Mouse (Mus musculus) heart, embryonic 10.5 days (tissue): Measurements from ENCODE around the gene Fibcd1. TPM values are rescaled to one million over a fixed set of nuclear protein-coding genes. Genes with fewer than 3 reads are reported as not detected.

ENCODE experiments used
- DNase-seq: peaks from one replicate; pipeline ENCODE4 v3.0.0-alpha.2; 2017; ENCODE audit warnings: low spot score
- H3K27ac ChIP-seq: fragments of 300-500 bp; sonication (generic); 2 replicates; pipeline ENCODE4 v1.5.1; 2016; ENCODE audit warnings: mild to moderate bottlenecking
- H3K27me3 ChIP-seq: fragments of 300-500 bp; sonication (generic); 2 replicates; pipeline ENCODE4 v1.6.1; 2016; ENCODE audit warnings: mild to moderate bottlenecking; ENCODE audit not compliant: poor library complexity, insufficient read depth, severe bottlenecking
- H3K36me3 ChIP-seq: fragments of 300-500 bp; sonication (generic); 2 replicates; pipeline ENCODE4 v1.6.1; 2016; ENCODE audit warnings: mild to moderate bottlenecking, moderate library complexity
- H3K4me1 ChIP-seq: fragments of 300-500 bp; sonication (generic); 2 replicates; pipeline ENCODE4 v1.6.1; 2016; ENCODE audit warnings: mild to moderate bottlenecking
- H3K4me3 ChIP-seq: fragments of 300-500 bp; sonication (generic); 2 replicates; pipeline ENCODE4 v1.5.1; 2016; ENCODE audit warnings: mild to moderate bottlenecking, moderate library complexity
- H3K9me3 ChIP-seq: fragments of 300-500 bp; sonication (generic); 2 replicates; pipeline ENCODE4 v1.6.1; 2016; ENCODE audit warnings: mild to moderate bottlenecking, moderate library complexity
- WGBS: fragments of 180-500 bp; shearing (Covaris S2); methylation state at CpG from one replicate; pipeline ENCODE4 v1.1.7; 2016; 5-methylcytosine and 5-hydroxymethylcytosine counted together
- polyA plus RNA-seq: library from polyadenylated mRNA; unstranded; fragments of >200 nt; fragmentation: Nextera tagmentation; extraction: Ambion mirVana; gene quantifications from 2 replicates; pipeline ENCODE4 v1.2.1, GENCODE M21; 2016

Gene Fibcd1
- 0.12 and 0.36 TPM in 2 replicates for polyA plus RNA-seq

DNA sequence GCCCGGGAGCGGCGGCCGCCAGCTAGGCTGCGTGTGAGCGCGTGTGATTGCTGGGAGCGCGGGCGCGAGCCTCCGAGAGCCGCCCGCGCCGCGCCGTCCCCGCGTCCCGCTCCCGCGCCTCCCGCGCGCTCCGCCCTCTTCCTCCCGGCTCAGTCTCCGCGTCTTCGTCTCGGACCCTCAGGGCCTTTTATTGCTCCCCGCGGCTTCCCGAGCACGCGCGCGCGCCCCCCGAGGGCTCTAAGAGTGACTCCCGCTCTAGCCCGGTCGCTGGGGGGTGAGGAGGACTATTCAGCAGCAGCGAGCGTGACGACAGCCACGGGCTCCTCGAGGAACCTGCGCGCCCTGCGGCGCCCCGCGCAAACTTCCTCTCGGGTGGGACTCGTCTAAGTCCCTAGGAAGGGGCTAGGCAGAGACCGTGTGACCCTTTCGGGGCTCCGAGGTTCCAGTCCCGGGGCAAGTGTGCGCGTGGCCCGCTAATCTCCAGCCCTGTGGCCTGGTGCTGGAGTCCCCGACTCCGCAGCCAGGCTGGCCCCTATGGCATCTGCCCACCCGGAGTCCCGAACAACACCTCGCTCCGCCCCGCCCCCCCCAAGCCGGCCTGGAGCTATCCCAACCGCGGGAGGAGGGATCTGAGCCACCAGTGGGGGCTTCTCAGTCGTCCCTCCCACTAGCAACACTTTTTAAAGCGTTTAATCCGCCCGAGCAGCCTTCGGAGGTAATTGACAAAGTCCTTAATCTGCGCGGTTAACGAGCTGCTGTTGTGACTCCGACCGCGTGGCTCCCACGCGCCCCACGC, at the start of gene Fibcd1:
Fibcd1 (minus strand) TSS at position 110 of the 796 bp plus-strand sequence.
- H3K36me3 ChIP-seq, result no peaks in the 10 kb centered on the region
- under 1% methylated on average over 88 of the region's 88 CpGs for WGBS
- peaks cover 31% of the 10 kb centered on the region for H3K4me1 ChIP-seq
- H3K9me3 ChIP-seq, result no peaks in the 10 kb centered on the region
- DNase-seq, result no peak
- peak within 1 kb of the TSS; percentile 69 for H3K4me3 ChIP-seq
- H3K27me3 ChIP-seq, result peaks cover 74% of the 10 kb centered on the region
- H3K27ac ChIP-seq, result peak within 1 kb of the TSS; percentile 48

DNA sequence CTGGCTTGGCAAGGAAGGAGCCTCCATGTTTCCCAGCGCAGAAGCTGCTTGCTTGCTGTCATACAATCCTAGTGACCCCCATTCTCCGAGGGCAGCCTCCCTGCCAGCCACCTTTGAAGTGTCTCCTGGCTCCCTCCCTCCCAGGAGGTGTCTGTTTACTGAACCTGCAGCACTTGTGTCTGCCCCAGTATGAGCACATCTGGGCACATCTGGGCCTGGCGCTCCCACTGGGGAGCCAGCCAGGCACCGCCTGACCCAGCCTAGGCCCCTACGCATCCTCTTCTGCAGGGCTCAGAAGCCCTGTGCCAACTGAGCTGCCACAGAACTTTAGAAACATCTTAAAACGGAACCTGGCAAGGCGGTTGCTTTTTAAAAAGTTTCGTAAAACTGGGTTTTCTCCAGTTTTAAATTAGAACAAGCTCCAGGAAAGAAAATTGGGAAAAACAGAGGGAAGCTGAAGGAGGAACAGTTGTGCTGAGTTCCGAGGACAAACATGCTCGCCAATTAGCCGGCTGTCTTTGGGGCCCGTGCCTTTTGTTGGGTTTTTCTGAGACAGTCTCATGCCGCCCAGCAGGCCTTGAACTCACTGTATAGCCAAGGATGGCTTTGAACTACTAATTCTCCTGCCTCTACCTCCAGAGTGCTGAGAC, 48.5 kb upstream of the Fibcd1 start:
- WGBS, result 57% methylated on average over 13 of the region's 13 CpGs
- no peaks in the 10 kb centered on the region for H3K36me3 ChIP-seq
- no peak overlapping the region; the same call in 1 of the 2 replicates for H3K27ac ChIP-seq
- DNase-seq, result no peak
- no peaks in the 10 kb centered on the region for H3K9me3 ChIP-seq
- H3K4me1 ChIP-seq, result peaks cover 11% of the 10 kb centered on the region; the same call in 1 of the 2 replicates
- H3K27me3 ChIP-seq, result peaks cover 27% of the 10 kb centered on the region
- no peak overlapping the region for H3K4me3 ChIP-seq

DNA sequence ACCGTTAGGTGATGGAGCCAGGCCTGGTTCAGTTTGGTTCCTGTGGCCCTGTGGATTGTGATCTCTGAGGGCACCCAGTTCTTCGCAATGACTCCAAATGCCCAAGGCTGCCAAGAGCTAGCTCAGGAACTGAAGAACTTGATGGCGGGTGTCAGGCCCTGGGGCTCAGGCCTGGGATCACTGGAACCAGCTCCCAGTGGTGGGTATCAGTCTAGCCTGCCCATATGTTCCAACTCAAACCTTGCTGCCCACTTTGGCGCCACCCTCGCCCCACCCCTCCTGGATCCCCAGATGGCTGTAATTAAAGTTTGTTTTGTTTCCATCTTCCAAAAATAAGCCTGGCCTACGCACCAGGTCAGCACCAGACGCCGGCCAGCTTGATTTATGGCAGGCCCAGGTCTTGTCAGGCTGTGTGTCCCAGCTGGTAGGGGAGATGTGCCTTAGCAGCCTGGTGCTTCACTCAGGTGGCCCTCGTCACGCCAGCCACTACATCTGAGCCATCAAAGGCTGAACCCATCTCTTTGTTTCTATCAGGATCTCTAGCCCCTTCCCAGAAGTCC, 47.4 kb upstream of the Fibcd1 start:
- no peak for DNase-seq
- H3K36me3 ChIP-seq, result no peaks in the 10 kb centered on the region
- H3K9me3 ChIP-seq, result no peaks in the 10 kb centered on the region
- WGBS, result 72% methylated on average over 10 of the region's 10 CpGs
- H3K4me1 ChIP-seq, result peaks cover 11% of the 10 kb centered on the region; the same call in 1 of the 2 replicates
- no peak overlapping the region for H3K4me3 ChIP-seq
- H3K27ac ChIP-seq, result no peak overlapping the region; the same call in 1 of the 2 replicates
- H3K27me3 ChIP-seq, result peaks cover 38% of the 10 kb centered on the region

DNA sequence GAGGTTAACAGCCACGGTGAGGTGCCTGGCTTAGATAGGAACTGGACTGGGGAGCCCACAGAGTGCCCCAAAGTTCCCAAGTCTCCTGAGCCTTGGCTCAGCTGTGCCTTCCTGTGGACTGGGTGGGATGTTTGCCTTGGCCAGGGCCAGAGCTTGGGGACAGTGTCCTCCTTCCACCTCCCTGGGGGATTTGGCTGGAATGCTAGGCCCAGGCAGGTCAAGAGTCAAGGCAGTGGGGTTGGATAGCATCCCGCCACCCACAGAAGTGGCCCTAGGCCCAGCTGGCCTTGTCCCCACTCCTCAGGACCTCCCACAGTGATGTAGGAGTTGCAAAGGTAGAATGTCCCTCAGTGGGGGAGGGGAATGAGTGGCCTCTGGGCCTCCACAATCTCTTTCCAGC, 45.4 kb upstream of the Fibcd1 start:
- H3K36me3 ChIP-seq, result no peaks in the 10 kb centered on the region
- H3K27ac ChIP-seq, result no peak overlapping the region
- H3K9me3 ChIP-seq, result no peaks in the 10 kb centered on the region
- peaks cover 20% of the 10 kb centered on the region for H3K4me1 ChIP-seq
- no peak for DNase-seq
- H3K4me3 ChIP-seq, result no peak overlapping the region
- WGBS, result 81% methylated on average over 2 of the region's 2 CpGs
- peaks cover 58% of the 10 kb centered on the region for H3K27me3 ChIP-seq

DNA sequence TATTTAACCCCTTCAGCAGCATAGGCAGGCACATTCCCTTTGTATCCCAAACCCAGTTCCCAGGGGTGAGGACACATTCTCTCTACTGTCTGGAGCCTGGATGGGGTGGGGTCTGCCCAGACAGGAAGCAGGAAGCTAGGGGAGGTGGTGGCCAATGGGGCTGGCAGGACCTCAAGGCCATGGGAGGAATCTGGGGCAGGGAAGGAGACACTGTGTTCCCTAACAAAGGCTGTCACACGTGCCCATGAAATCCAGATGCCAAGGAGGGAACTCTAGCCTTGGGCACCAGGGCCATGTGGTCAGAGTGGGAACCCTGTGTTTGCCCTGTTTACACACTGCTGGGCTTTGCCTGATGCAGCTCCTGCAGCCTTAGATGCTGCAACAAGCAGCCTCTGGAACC, 43.1 kb upstream of the Fibcd1 start:
- DNase-seq, result no peak
- Histone ChIP-seq H3K36me3 (no peaks in the 10 kb centered on the region), H3K4me3 (no peak overlapping the region), H3K4me1 (peaks cover 15% of the 10 kb centered on the region), H3K9me3 (no peaks in the 10 kb centered on the region), H3K27me3 (peaks cover 82% of the 10 kb centered on the region), H3K27ac (no peak overlapping the region)
- WGBS, result 33% methylated on average over 1 of the region's 1 CpGs

DNA sequence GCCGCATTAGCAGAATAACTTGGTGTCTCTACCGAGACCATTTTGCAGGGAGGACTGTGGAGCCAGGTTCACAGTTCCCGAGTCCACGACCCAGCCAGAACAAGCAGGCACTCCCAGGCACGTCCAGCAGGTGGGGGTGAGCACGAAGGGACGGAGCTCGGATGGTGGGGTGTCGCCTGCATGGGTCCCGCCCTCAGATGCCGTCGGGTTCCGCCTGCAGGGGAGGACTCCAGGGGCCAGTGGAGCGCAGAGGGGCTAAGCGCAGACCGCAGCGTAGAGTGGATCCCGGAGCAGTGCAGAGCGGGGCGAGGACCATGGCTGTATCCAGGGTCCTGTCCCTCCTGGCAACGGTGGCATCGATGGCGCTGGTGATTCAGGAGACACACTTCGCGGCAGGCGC, 41.2 kb upstream of the Fibcd1 start, which contains the start of gene Lamc3:
Lamc3 (plus strand) TSS at position 262 of the 400 bp plus-strand sequence.
- no peak for DNase-seq
- peaks cover 12% of the 10 kb centered on the region for H3K4me1 ChIP-seq
- no peaks in the 10 kb centered on the region for H3K9me3 ChIP-seq
- peaks cover 98% of the 10 kb centered on the region for H3K27me3 ChIP-seq
- H3K27ac ChIP-seq, result no peak within 1 kb of the TSS
- 5% methylated on average over 26 of the region's 26 CpGs for WGBS
- no peaks in the 10 kb centered on the region for H3K36me3 ChIP-seq
- H3K4me3 ChIP-seq, result peak within 1 kb of the TSS; percentile 49

DNA sequence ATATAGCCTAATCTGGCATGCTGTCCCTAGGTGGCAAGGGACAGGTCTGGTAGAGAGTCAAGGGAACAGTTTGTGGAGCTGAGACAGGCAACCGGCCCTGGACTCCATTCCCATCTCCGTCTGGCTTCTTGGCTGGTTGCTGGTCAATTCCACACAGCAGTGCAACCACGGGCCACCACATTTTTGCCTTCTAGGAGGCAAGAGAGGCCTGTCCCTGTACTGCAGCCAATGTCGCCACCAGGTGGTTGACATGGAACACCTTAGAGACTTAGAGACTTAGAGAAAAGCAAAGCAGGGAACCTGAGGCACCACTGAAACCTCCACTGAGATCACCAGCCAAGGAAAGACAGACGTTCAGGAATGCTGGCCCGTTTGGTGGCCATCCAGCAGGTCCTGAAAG, 39.0 kb upstream of the Fibcd1 start:
- WGBS, result 18% methylated on average over 6 of the region's 6 CpGs
- Histone ChIP-seq H3K27me3 (peaks cover 100% of the 10 kb centered on the region), H3K4me1 (peaks cover 20% of the 10 kb centered on the region), H3K9me3 (no peaks in the 10 kb centered on the region), H3K27ac (no peak overlapping the region), H3K36me3 (no peaks in the 10 kb centered on the region), H3K4me3 (no peak overlapping the region)
- no peak for DNase-seq

DNA sequence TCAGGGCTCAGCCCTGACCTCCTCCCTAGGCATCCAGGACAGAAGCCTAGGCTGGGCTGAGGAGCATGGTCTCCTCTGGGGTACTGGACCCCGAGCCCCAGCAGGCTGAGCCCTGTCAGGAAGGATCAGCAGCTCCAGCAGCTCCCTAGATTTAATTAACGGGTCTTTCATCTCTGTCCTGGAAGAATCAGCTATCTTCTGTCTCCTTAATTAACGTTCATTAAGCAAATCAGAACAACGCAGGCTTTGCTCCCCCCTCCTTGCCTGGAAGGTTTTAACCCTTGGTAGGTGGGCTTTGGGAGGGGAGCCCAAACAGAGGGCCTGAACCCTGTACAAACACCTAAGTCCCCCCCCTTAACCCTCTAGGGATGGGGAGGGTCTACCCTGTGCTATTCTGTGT, 37.3 kb upstream of the Fibcd1 start:
- 0 out of 2 replicates have a peak overlapping the region, but pooled peaks have one; percentile 11 for H3K27ac ChIP-seq
- H3K4me1 ChIP-seq, result peaks cover 20% of the 10 kb centered on the region
- WGBS, result 18% methylated on average over 4 of the region's 4 CpGs
- no peak overlapping the region for H3K4me3 ChIP-seq
- H3K9me3 ChIP-seq, result no peaks in the 10 kb centered on the region
- DNase-seq, result no peak
- H3K36me3 ChIP-seq, result no peaks in the 10 kb centered on the region
- H3K27me3 ChIP-seq, result peaks cover 100% of the 10 kb centered on the region

DNA sequence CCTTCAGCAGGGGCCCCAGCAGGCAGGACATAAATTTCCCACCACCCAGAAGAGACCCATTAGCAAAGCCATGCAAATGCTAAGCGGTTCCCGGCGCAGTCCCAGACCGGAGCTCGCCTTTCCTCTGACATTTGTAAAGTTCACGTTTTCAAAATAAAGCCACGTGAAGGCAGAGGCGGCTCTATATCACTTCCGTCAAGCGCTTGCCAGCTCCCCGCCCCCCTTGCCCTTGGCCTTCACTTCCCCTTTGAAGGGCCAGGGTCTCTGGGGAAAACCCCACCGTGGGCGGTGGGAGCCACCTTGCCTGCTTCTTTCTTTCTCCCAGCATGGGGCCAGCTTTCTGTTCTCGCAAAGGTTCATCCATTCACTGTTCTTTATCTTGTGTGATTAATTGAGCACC, 35.1 kb upstream of the Fibcd1 start:
- H3K27me3 ChIP-seq, result peaks cover 97% of the 10 kb centered on the region
- H3K9me3 ChIP-seq, result no peaks in the 10 kb centered on the region
- H3K36me3 ChIP-seq, result no peaks in the 10 kb centered on the region
- 6% methylated on average over 14 of the region's 14 CpGs for WGBS
- peak overlapping the region; percentile 12 for H3K4me3 ChIP-seq
- H3K27ac ChIP-seq, result no peak overlapping the region
- H3K4me1 ChIP-seq, result peaks cover 14% of the 10 kb centered on the region
- no peak for DNase-seq

DNA sequence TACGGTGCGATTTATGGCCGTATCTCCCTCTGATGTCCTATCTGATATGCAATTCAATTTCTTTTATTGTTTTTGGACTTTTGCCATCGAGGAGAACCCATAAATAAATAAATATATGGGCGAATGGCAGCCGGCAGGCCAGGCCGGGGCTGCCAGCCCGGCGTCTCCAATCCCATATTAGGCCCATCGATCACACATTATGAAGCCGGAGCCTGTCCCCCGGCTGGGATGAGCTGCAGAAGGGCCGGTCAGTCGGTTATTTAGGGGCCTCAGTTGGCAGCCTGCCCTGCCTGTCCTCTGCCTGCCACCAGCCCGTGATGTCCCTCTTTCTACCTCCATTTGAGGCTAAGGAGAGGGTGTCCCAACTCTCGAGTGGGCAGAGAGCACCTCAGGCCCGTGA, 32.8 kb upstream of the Fibcd1 start:
- peaks cover 17% of the 10 kb centered on the region for H3K4me1 ChIP-seq
- no peaks in the 10 kb centered on the region for H3K9me3 ChIP-seq
- DNase-seq, result no peak
- WGBS, result 83% methylated on average over 17 of the region's 17 CpGs
- H3K4me3 ChIP-seq, result no peak overlapping the region
- H3K27me3 ChIP-seq, result peaks cover 95% of the 10 kb centered on the region
- H3K27ac ChIP-seq, result no peak overlapping the region
- no peaks in the 10 kb centered on the region for H3K36me3 ChIP-seq

DNA sequence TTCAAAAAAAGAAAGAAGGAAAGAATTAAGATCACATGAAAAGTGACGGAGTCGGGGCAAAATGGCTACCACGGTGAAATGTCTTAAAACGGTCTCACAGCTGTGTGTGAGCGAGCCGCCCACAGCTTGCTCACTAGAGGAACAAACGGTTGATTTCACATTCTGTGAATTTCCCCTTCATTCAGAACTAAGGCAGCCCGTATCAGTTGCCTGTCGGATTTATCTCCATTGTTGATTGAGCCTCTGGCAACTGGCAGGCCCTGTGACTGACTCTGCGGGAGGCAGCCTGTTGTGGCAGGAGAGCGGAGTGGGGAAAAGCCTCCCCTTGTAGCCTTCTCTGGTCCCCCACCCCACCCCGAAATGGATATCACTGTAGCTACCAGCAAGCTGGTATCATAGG, 30.6 kb upstream of the Fibcd1 start:
- DNase-seq, result no peak
- peaks cover 17% of the 10 kb centered on the region for H3K4me1 ChIP-seq
- H3K9me3 ChIP-seq, result no peaks in the 10 kb centered on the region
- 9% methylated on average over 12 of the region's 12 CpGs for WGBS
- H3K4me3 ChIP-seq, result no peak overlapping the region
- peaks cover 73% of the 10 kb centered on the region for H3K27me3 ChIP-seq
- no peak overlapping the region for H3K27ac ChIP-seq
- no peaks in the 10 kb centered on the region for H3K36me3 ChIP-seq

DNA sequence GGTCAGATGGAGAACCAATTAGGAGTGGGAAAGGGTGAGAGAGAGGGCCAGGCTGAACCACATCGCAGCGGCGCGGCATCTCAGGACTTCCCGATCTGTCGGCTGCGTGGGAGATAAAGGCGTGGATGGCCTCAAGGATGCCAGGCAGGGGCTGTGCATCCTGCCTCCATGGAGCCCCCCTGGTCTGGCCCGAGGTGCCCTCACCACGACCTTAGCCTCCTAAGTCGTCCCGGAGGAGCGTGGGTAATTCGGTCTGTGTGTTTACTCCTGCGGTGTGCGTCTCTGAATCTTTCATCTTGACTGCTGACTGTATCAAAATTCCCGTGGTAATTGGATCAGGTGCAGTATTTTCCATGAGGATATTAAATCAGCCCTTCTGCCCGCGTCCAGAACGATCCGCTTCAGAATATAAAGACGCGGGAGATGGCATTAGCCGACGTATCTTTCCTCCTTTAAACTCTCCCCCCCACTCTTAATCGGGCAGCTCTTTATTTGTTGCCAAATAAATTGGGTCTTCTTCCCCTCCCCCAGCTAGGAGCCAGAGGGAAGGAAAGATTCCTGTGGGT, 28.6 kb upstream of the Fibcd1 start:
- no peak overlapping the region for H3K4me3 ChIP-seq
- H3K27me3 ChIP-seq, result peaks cover 52% of the 10 kb centered on the region
- WGBS, result 77% methylated on average over 26 of the region's 26 CpGs
- no peak for DNase-seq
- no peaks in the 10 kb centered on the region for H3K36me3 ChIP-seq
- H3K4me1 ChIP-seq, result peaks cover 8% of the 10 kb centered on the region
- no peak overlapping the region for H3K27ac ChIP-seq
- no peaks in the 10 kb centered on the region for H3K9me3 ChIP-seq

DNA sequence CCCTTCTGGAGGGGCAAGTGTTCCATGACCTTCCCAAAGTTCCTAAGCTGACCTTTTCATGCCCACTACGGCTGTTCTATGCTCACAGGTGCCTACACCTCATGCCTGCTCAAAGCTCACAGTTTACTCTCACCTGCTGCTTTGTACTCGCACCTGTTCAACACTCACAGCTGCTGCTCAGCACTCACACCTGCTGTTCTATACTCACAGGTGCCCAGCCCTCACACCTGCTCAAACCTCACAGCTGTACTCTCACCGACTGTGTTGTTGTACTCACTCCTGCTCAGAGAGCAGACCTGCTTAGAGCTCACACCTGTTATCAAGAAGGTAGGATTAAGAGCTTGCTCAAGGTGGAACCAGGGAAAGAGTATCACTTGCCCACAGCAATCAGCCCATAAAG, 24.9 kb upstream of the Fibcd1 start:
- Histone ChIP-seq H3K27ac (no peak overlapping the region), H3K4me3 (no peak overlapping the region), H3K27me3 (peaks cover 19% of the 10 kb centered on the region), H3K4me1 (peaks cover 9% of the 10 kb centered on the region; the same call in 1 of the 2 replicates), H3K36me3 (no peaks in the 10 kb centered on the region), H3K9me3 (no peaks in the 10 kb centered on the region)
- DNase-seq, result no peak
- WGBS, result 54% methylated on average over 3 of the region's 3 CpGs
